Mouse (Mus musculus) CH12.LX (cell line): ENCODE measurements around the gene Ano5. TPM values are rescaled to one million over a fixed set of nuclear protein-coding genes. Genes with fewer than 3 reads are reported as not detected.

Experiments used
- DNase-seq: peaks from one replicate; pipeline ENCODE4 v3.0.0-alpha.2; 2013; ENCODE audit errors: extremely low read depth
- H3K27ac ChIP-seq: 2 replicates; pipeline ENCODE4 v1.5.1; 2012; ENCODE audit warnings: low read depth, mild to moderate bottlenecking, control low read depth, moderate library complexity; ENCODE audit not compliant: insufficient read depth
- H3K27me3 ChIP-seq: replicated peaks from 2 replicates; pipeline ENCODE3; 2012; ENCODE audit warnings: inconsistent platforms
- H3K36me3 ChIP-seq, 2 experiments: replicated peaks in 1 of 2; 2 replicates each; pipeline versions ENCODE3 to v1.6.1; 2012; ENCODE audit warnings: inconsistent platforms in 1 of 2, low read length in 1 of 2, mild to moderate bottlenecking in 1 of 2, mixed read lengths in 1 of 2, moderate library complexity in 1 of 2; ENCODE audit not compliant: control insufficient read depth in 1 of 2, insufficient read depth in 1 of 2
- H3K4me1 ChIP-seq, 2 experiments: 2 replicates each; pipeline ENCODE4 v1.6.1; 2012; ENCODE audit warnings: inconsistent platforms in 1 of 2, moderate library complexity in 1 of 2; ENCODE audit not compliant: insufficient read depth in 2 of 2, control insufficient read depth in 1 of 2
- H3K4me2 ChIP-seq: 2 replicates; pipeline ENCODE4 v1.6.1; 2012; ENCODE audit warnings: low read depth, mild to moderate bottlenecking, control low read depth; ENCODE audit not compliant: poor library complexity, insufficient read depth, severe bottlenecking
- H3K4me3 ChIP-seq, 3 experiments: fragments of 150-350 bp in 1 of 3; sonication (generic) in 1 of 3; replicated peaks in 1 of 3; 2 replicates each; pipeline versions ENCODE3 to v1.5.1; 2011 to 2012; ENCODE audit warnings: low read depth in 2 of 3, low read length in 2 of 3, mild to moderate bottlenecking in 2 of 3, moderate library complexity in 2 of 3, control low read depth in 1 of 3, improper control_type of control experiment in 1 of 3, inconsistent platforms in 1 of 3, mixed read lengths in 1 of 3; ENCODE audit not compliant: poor library complexity in 1 of 3
- H3K79me2 ChIP-seq: replicated peaks from 2 replicates; pipeline ENCODE4 v1.6.1; 2012; ENCODE audit warnings: mild to moderate bottlenecking, moderate library complexity; ENCODE audit not compliant: control insufficient read depth, poor library complexity, insufficient read depth, severe bottlenecking; ENCODE audit errors: extremely low read depth
- H3K9ac ChIP-seq: 2 replicates; pipeline ENCODE4 v1.6.1; 2012; ENCODE audit warnings: low read depth, mild to moderate bottlenecking, control low read depth, moderate library complexity; ENCODE audit not compliant: insufficient read depth
- H3K9me3 ChIP-seq: replicated peaks from 2 replicates; pipeline ENCODE3; 2012; ENCODE audit warnings: low read length, inconsistent platforms, mixed read lengths
- BHLHE40 ChIP-seq: IDR thresholded peaks from 2 replicates; pipeline ENCODE4 v1.6.1; 2011; ENCODE audit warnings: mild to moderate bottlenecking, low read depth, low read length, improper control_type of control experiment
- CHD1 ChIP-seq: IDR thresholded peaks from 2 replicates; pipeline ENCODE4 v1.6.1; 2012; ENCODE audit warnings: low read depth, low read length, improper control_type of control experiment, inconsistent platforms
- CTCF ChIP-seq, 2 experiments: IDR thresholded peaks in 1 of 2; conservative IDR thresholded peaks in 1 of 2; 2 replicates each; pipeline ENCODE4 v1.5.1; 2011 to 2012; ENCODE audit warnings: low read depth in 2 of 2, low read length in 2 of 2, improper control_type of control experiment in 1 of 2, inconsistent platforms in 1 of 2, mild to moderate bottlenecking in 1 of 2, moderate library complexity in 1 of 2
- E2F4 ChIP-seq: IDR thresholded peaks from 2 replicates; pipeline ENCODE4 v1.6.1; 2011; ENCODE audit warnings: low read depth, low read length, improper control_type of control experiment; ENCODE audit not compliant: insufficient replicate concordance
- ELF1 ChIP-seq: IDR thresholded peaks from 2 replicates; pipeline ENCODE4 v1.6.1; 2014; ENCODE audit warnings: low read depth, mild to moderate bottlenecking, inconsistent platforms, low read length, improper control_type of control experiment
- ETS1 ChIP-seq: conservative IDR thresholded peaks from 2 replicates; pipeline ENCODE4 v1.6.1; 2012; ENCODE audit warnings: low read depth, mild to moderate bottlenecking, inconsistent platforms, low read length, improper control_type of control experiment, moderate library complexity
- GABPA ChIP-seq: IDR thresholded peaks from 2 replicates; pipeline ENCODE4 v1.6.1; 2012; ENCODE audit warnings: low read depth, low read length, improper control_type of control experiment, inconsistent platforms; ENCODE audit not compliant: insufficient replicate concordance
- KAT2A ChIP-seq: IDR thresholded peaks from 2 replicates; pipeline ENCODE4 v1.6.1; 2012; ENCODE audit warnings: low read length, improper control_type of control experiment, inconsistent platforms; ENCODE audit not compliant: insufficient replicate concordance
- MAFK ChIP-seq: IDR thresholded peaks from 2 replicates; pipeline ENCODE4 v1.6.1; 2011; ENCODE audit warnings: low read length, improper control_type of control experiment; ENCODE audit not compliant: insufficient replicate concordance
- MAX ChIP-seq: IDR thresholded peaks from 2 replicates; pipeline ENCODE4 v1.6.1; 2011; ENCODE audit warnings: low read length, improper control_type of control experiment
- MAZ ChIP-seq: IDR thresholded peaks from 2 replicates; pipeline ENCODE4 v1.6.1; 2012; ENCODE audit warnings: low read depth, mild to moderate bottlenecking, inconsistent platforms, low read length, improper control_type of control experiment, moderate library complexity
- MEF2A ChIP-seq: IDR thresholded peaks from 2 replicates; pipeline ENCODE4 v1.6.1; 2014; ENCODE audit warnings: low read depth, mild to moderate bottlenecking, inconsistent platforms, low read length, improper control_type of control experiment, borderline replicate concordance
- MXI1 ChIP-seq: IDR thresholded peaks from 2 replicates; pipeline ENCODE4 v1.6.1; 2011; ENCODE audit warnings: mild to moderate bottlenecking, low read depth, low read length, improper control_type of control experiment
- MYC ChIP-seq: IDR thresholded peaks from 2 replicates; pipeline ENCODE4 v1.6.1; 2011; ENCODE audit warnings: low read depth, mild to moderate bottlenecking, improper control_type of control experiment, low read length
- NRF1 ChIP-seq: IDR thresholded peaks from 2 replicates; pipeline ENCODE4 v1.6.1; 2014; ENCODE audit warnings: low read depth, mild to moderate bottlenecking, inconsistent platforms, low read length, improper control_type of control experiment, moderate library complexity
- PAX5 ChIP-seq: IDR thresholded peaks from 2 replicates; pipeline ENCODE4 v1.6.1; 2012; ENCODE audit warnings: low read length, inconsistent platforms, mixed read lengths
- POLR2A ChIP-seq: IDR thresholded peaks from 2 replicates; pipeline ENCODE4 v1.6.1; 2011; ENCODE audit warnings: low read depth, mild to moderate bottlenecking, improper control_type of control experiment, low read length
- POLR2AphosphoS2 ChIP-seq: IDR thresholded peaks from 2 replicates; pipeline ENCODE4 v1.6.1; 2011; ENCODE audit warnings: low read depth, low read length, improper control_type of control experiment
- RAD21 ChIP-seq: IDR thresholded peaks from 2 replicates; pipeline ENCODE4 v1.6.1; 2011; ENCODE audit warnings: low read depth, mild to moderate bottlenecking, low read length, improper control_type of control experiment, moderate library complexity
- RCOR1 ChIP-seq: conservative IDR thresholded peaks from 2 replicates; pipeline ENCODE4 v1.6.1; 2012; ENCODE audit warnings: low read depth, mild to moderate bottlenecking, inconsistent platforms, low read length, improper control_type of control experiment
- TBP ChIP-seq: conservative IDR thresholded peaks from 2 replicates; pipeline ENCODE4 v1.6.1; 2011; ENCODE audit warnings: low read depth, low read length, improper control_type of control experiment
- TCF12 ChIP-seq: IDR thresholded peaks from 2 replicates; pipeline ENCODE4 v1.6.1; 2014; ENCODE audit warnings: low read depth, mild to moderate bottlenecking, inconsistent platforms, low read length, improper control_type of control experiment
- UBTF ChIP-seq: IDR thresholded peaks from 2 replicates; pipeline ENCODE4 v1.6.1; 2012; ENCODE audit warnings: low read depth, mild to moderate bottlenecking, inconsistent platforms, low read length, improper control_type of control experiment, moderate library complexity
- USF2 ChIP-seq: conservative IDR thresholded peaks from 2 replicates; pipeline ENCODE4 v1.6.1; 2011; ENCODE audit warnings: low read depth, low read length, improper control_type of control experiment
- ZC3H11A ChIP-seq: IDR thresholded peaks from 2 replicates; pipeline ENCODE4 v1.6.1; 2012; ENCODE audit warnings: low read depth, mild to moderate bottlenecking, inconsistent platforms, low read length, improper control_type of control experiment
- ZNF384 ChIP-seq: IDR thresholded peaks from 2 replicates; pipeline ENCODE4 v1.6.1; 2012; ENCODE audit warnings: low read depth, low read length, improper control_type of control experiment, inconsistent platforms
- dilution Hi-C: fragments of 300-500 bp; cut with MboI; formaldehyde crosslinking; loops from 2 replicates; pipeline ENCODE4 v1.14.3; 2020; ENCODE audit warnings: low sequenced_read_pairs; ENCODE audit not compliant: extremely low pct_unique_long_range_greater_than_20kb, extremely low pct_ligation_motif_present
- in situ Hi-C: fragments of 300-500 bp; cut with MboI; formaldehyde crosslinking; loops from 3 replicates; pipeline ENCODE4 v1.14.3; 2019; ENCODE audit warnings: low sequenced_read_pairs, low pct_ligation_motif_present, low pct_unique_long_range_greater_than_20kb, mixed read lengths
- polyA plus RNA-seq: library from polyadenylated mRNA; unstranded; fragments of >175 nt; gene quantifications from 2 replicates; pipeline ENCODE4 v1.2.1, GENCODE M21; 2012; ENCODE audit warnings: low read depth; ENCODE audit not compliant: insufficient read length
- total RNA-seq, 2 experiments: library from RNA; depleted of rRNA; stranded (reverse); fragments of 300-350 nt in 1 of 2; fragments of >200 nt in 1 of 2; gene quantifications; 2 replicates each; pipeline ENCODE4 v1.2.3; 2012 to 2014

Ano5 gene
- total and polyA plus RNA-seq, 3 experiments: not detected

- TF ChIP-seq TBP (no peak), GABPA (no peak), ZC3H11A (no peak), MXI1 (no peak), CHD1 (no peak), UBTF (no peak), RAD21 (no peak), RCOR1 (no peak), ZNF384 (no peak), TCF12 (no peak), MEF2A (no peak), KAT2A (no peak), ELF1 (no peak)
- TF ChIP-seq, all 38 proteins: peak for 0
- Histone ChIP-seq H3K9ac (no peak overlapping the region), H3K27me3 (no peaks in the 10 kb centered on the region), H3K79me2 (no peaks in the 10 kb centered on the region), H3K27ac (no peak overlapping the region), H3K9me3 (peaks cover 27% of the 10 kb centered on the region), H3K4me3 (no peak overlapping the region), H3K4me2 (no peak overlapping the region), H3K36me3 (no peaks in the 10 kb centered on the region), H3K4me1 (no peaks in the 10 kb centered on the region)
- dilution Hi-C loops: no loop called here
- DNase-seq: no peak
- in situ Hi-C loops: no loop called here
These were observed 118.4 kb downstream of the Ano5 start for GRCm38 (mm10) chr7:51629206-51629605.

- no peak for DNase-seq
- H3K4me2 ChIP-seq: no peak overlapping the region
- no peak for TF ChIP-seq CHD1
- TF ChIP-seq MAFK: no peak
- no peak for TF ChIP-seq E2F4
- TF ChIP-seq MEF2A: no peak
- no peak for TF ChIP-seq NRF1
- no peak for TF ChIP-seq CTCF (conservative IDR thresholded peaks at IDR 0.05 in 1 of 2, IDR thresholded peaks at IDR 0.05 in 1 of 2; ENCODE audit: low read depth in 2 of 2, low read length in 2 of 2)
- TF ChIP-seq MYC: no peak
- no peak for TF ChIP-seq POLR2AphosphoS2
- TF ChIP-seq MAX: no peak
- TF ChIP-seq ZNF384: no peak
- TF ChIP-seq ETS1: no peak
- TF ChIP-seq MAZ: no peak
- TF ChIP-seq PAX5: no peak
- TF ChIP-seq RAD21: no peak
- TF ChIP-seq USF2: no peak
- TF ChIP-seq POLR2A: no peak
- TF ChIP-seq BHLHE40: no peak
- dilution Hi-C loops (no loop called here), in situ Hi-C loops (no loop called here)
- no peaks in the 10 kb centered on the region for H3K36me3 ChIP-seq
- no peaks in the 10 kb centered on the region for H3K27me3 ChIP-seq
- no peaks in the 10 kb centered on the region for H3K79me2 ChIP-seq
- no peaks in the 10 kb centered on the region for H3K4me1 ChIP-seq
- no peak overlapping the region for H3K27ac ChIP-seq
- H3K9me3 ChIP-seq: peaks cover 17% of the 10 kb centered on the region
- H3K9ac ChIP-seq: no peak overlapping the region
- H3K4me3 ChIP-seq: no peak overlapping the region
These were observed 120.3 kb downstream of the Ano5 start for GRCm38 (mm10) chr7:51631171-51631570.
